Mouse (Mus musculus) adrenal gland, adult 18-20 months (tissue): Measurements from ENCODE around the gene Srrm3. TPM values are rescaled to one million over a fixed set of nuclear protein-coding genes. Genes with fewer than 3 reads are reported as not detected.

Experiments
- microRNA-seq, 2 experiments: library from miRNA; unstranded; fragments of <30 nt; microRNA quantifications; one replicate each; pipeline ENCODE4 v1.2.0; 2021; ENCODE audit warnings: borderline number of aligned reads in 2 of 2
- total RNA-seq, 2 experiments: library from RNA; stranded (reverse); gene quantifications; 1 replicate in 1 of 2; 2 replicates in 1 of 2; pipeline ENCODE4 v1.2.3; 2021

The Srrm3 gene
- total RNA-seq, 2 experiments from 2014 or later = 2.6 to 4.2 TPM

Small RNAs within 50 kb of the gene (microRNA-seq; reads per million reads assigned to microRNA genes)
- gene Gm23268 = 0 reads per million in 2 experiments

Other genes with a start within 250 kb of the Srrm3 start
- gene Ccl26, start 243.3 kb upstream of the Srrm3 start, total RNA-seq = not detected
- gene Ccl24, start 233.8 kb upstream of the Srrm3 start, total RNA-seq = 1 to 10 TPM in 1 of 2 experiments, not detected in 1; 2.1 TPM
- 10 to 100 TPM; 43.1 to 46.3 TPM for gene Rhbdd2, start 174.3 kb upstream of the Srrm3 start, total RNA-seq
- gene Por, start 136.9 kb upstream of the Srrm3 start, total RNA-seq = 100 to 1,000 TPM; 315 to 352 TPM
- 10 to 100 TPM; 46.2 to 94.5 TPM for gene Tmem120a, start 62.4 kb upstream of the Srrm3 start, total RNA-seq
- gene Styxl1, start 28.5 kb upstream of the Srrm3 start, total RNA-seq = under 1 TPM; 0.23 to 0.51 TPM
- 100 to 1,000 TPM; 474 to 759 TPM for gene Mdh2, start 28.4 kb upstream of the Srrm3 start, total RNA-seq
- 1,000 to 10,000 TPM in 1 of 2 experiments, 100 to 1,000 TPM in 1; 220 to 1,206 TPM for gene Hspb1, start 81.0 kb downstream of the Srrm3 start, total RNA-seq
- 100 to 1,000 TPM; 665 to 853 TPM for gene Ywhag, start 127.7 kb downstream of the Srrm3 start, total RNA-seq
- 1 to 10 TPM; 3.3 to 4.3 TPM for gene Ssc4d, start 167.6 kb downstream of the Srrm3 start, total RNA-seq
- gene Zp3, start 173.2 kb downstream of the Srrm3 start, total RNA-seq = not detected
- 10 to 100 TPM; 12.8 to 18.7 TPM for gene Dtx2, start 187.9 kb downstream of the Srrm3 start, total RNA-seq
- 10 to 100 TPM in 1 of 2 experiments, 1 to 10 TPM in 1; 7.4 to 14.0 TPM for gene Upk3b, start 231.6 kb downstream of the Srrm3 start, total RNA-seq
- gene Upk3bl, start 247.6 kb downstream of the Srrm3 start, total RNA-seq = not detected